Mouse (Mus musculus) skeletal muscle tissue, adult 2 months (tissue): ENCODE measurements around the gene Tspan32.

Source experiments
- DNase-seq: peaks from one replicate; pipeline ENCODE4 v3.0.0-alpha.2; 2012; ENCODE audit warnings: low read depth, low spot score

Tspan32 gene

DNA sequence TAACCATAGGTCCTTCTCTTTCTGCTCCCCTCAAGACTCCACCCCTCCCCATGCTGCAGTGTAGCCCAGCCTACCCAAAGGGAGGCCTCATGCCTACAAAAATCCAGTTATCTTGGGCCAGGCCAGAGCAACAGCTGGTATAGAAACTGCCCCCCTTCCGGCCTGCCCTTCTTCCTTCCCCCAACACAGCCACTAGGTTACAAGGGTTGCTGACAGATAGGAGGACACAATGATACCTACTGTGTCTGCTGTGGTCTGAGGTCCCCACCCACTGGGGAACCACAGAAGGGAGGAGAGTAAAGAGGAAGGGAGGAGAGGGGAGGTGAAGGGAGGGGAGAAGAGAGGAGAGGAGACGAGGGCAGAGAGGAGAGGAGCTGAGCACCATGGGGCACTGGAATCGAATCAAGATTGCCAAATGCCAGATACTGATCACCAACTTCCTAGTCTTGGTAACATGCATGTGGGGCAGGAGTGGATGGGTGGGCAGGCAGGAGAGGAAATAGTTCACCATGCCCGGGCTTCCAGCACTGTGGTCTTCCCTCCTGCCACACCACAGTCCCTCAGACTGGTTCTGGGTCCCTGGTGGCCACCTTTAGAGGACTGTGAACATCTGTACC, at the start of gene Tspan32:
Gene Tspan32, plus strand, starts transcription at position 320 of the 617 bp plus-strand sequence.
- no peak for DNase-seq

DNA sequence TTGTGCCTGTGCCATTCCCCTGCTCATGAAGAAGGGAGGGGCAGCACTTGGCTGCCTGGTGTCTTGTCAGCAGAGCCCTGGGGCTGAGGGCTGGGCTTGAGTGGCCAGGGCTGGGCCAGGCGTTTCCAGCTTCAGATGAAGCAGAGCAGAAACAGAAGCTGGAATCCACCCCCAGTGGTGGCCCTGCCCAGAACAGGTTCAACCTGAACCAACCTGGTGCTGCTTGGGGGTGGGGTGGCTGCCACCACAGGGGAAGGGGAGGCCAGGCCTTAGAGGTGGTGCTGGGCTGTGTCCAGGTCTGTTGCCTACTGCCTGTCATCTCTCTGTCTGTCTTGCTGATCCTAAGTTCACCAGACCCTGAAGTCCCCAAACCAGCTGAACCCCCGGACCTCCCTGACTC, 48.8 kb upstream of the Tspan32 start:
- no peak for DNase-seq

DNA sequence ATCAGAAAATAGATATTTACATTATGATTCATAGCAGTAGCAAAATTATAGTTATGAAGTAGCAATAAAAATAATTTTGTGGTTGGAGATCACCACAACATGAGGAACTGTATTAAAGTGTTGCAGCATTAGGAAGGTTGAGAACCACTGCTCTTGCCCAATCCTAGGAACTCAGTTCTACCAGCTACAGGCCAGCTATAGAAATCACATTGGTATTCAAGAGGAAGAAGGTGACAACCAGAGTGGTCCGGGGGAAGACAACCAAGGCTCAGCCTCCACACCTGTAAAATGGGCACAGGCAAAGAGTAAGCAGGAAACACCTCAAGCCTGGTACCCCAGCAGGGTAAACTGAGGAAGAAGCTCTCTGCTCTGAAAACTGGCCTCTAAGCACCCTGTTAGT, 46.0 kb upstream of the Tspan32 start:
- no peak for DNase-seq

DNA sequence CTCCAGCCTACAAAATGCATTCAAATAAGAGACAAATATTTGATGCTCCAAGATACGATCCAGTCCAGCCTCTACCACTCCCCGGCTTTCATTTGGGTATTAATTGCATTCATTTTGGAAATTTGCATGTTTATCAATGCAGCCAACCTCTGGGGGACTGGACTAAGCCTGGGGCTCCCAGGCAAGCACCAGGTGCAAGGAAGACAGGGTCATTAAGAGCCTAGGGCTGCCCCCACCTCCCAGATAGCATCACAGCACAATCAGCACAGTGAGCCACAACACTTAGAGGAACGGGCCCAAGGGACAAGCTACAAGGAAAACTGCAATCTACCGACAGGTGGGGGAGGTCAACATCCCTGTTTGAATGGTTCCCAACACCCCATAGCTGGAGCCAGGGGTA, 45.1 kb upstream of the Tspan32 start:
- DNase-seq: no peak

DNA sequence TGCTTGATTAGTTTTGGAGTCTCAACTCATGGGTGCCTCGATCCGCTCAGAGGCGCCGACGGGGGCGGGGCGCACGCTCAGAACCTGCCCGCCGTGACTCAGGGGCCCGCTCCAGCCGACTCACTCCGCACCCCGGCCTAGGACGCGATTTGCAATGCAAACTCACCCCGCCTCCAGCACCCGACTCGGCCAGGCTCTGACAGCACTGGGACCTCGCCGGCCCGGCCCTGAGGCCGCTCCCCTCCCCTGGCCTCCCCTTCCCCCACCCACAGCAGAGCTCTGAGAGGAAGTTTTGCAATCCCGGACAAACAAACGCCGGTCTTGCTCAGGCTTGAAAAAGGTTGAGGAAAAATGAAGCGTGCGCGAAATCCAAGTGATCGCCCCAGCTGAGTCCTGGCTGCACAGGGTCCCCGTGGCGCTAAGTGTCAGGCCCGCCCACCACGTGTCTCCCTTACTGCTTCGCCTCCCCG, 37.4 kb upstream of the Tspan32 start:
- no peak for DNase-seq

DNA sequence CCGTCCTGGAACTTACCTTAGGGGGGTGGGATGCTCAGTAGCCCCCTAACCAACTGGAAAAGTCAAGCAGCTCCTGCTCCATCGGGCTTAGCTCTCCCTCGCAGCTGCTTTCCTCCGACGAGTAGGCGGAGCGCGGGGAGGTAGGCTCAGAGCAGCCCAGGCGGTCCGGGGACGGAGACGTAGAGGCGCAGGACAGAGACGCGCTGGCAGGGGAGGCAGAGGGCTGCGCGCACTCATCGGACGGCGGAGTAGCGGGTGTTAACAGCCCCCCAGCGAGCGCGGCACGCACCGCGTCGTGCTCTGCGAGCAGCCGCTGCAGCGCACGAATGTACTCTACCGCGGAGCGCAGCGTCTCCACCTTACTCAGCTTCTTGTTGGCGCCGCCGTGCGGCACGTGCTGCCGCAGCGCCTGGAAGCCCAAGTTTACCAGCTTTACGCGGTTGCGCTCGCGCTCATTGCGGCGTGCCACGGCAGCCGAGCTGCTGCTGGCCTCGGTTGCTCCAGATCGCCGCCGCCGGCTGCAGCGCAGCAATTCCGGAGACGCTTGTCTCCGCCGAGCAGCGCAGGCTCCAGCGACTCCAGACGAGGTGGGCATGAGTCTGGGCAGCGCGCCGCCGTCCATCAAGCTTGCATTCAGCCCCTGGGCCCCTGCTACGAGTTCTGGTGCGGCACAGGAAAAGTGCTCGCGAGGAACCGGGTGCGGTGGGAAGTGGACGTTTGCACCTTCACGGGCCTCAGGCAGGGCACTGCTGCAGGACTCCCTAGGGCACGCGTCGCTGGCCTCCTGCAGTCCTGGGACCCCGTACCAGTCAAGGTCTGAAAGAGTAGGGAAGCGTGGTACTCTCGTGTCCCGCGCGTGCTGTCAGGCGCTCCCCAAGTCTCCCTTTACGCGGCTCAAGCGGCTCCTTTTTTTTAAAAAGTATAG, 36.7 kb upstream of the Tspan32 start:
- DNase-seq: no peak

DNA sequence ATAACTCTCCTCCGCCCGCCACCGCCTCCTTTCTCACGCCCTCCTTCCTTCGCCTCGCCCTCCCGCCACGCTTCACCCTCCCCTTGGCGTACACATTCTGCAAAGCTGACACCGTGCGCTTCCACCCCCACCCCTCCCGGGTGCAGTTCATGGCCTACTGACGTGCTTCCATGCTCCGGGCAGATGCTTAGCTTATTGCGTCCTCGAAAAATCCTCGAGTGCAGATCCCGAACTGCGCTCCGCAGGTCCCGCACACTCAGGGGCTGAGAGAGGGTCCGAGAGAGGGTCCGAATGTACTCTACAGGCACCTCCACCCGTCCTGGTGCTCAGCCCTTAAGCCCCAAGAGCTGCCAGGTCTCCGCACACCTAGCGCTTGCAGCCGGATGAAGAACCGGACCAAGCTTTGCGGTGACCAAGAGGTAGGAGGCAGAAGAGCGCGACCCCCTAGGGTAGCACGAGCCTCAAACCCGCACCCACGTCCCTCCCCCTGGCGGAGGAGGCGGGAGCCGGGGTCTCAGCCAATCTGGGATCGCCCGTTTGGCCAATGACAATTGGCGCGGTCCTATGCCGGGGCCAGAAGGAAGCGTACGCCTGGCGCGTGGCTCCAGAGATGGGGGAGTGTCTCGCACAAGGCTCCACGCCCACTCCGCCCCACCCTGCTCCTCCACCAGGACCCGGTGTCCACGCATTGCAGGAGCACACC, 35.9 kb upstream of the Tspan32 start, which contains the start of gene Ascl2:
Gene Ascl2, minus strand, starts transcription at position 456 of the 703 bp plus-strand sequence.
- no peak for DNase-seq

DNA sequence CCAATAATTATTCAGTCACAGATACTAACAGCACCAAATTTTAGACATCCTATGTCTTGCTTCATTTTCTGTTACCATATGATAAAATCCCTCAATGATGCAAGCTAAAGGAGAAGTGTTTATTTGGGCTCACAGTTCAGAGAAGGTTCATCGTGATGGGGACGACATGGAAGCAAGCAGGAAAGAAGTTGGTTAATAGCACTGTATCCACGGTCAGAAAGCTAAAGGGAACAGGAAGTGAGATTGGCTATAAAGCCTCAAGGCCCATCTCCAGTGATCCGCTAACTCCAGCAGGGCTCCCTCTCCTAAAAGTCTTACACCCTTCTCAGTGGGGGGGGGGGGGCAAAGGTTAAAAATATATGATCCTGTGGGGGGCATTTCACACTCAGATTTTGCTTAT, 22.9 kb upstream of the Tspan32 start:
- no peak for DNase-seq

DNA sequence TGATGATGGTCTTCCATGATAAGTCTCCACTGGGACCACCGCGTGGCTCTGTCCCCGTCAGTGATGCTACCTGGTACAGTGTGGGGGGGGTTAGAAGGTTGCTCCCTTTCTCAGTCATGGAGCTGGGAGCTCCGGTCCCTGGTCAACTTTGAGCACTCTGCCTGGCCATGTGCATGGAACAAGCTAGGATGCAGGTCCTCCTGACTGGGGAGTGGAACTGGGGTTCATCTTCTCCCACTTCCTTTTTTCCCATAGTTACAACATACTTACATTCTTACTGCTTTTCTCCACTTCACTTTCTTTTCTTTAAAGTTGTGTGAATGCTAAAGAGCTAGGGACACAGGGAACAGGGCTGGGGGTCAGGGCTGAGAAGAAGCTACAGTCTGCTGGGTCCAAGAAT, 19.7 kb upstream of the Tspan32 start:
- DNase-seq: no peak

DNA sequence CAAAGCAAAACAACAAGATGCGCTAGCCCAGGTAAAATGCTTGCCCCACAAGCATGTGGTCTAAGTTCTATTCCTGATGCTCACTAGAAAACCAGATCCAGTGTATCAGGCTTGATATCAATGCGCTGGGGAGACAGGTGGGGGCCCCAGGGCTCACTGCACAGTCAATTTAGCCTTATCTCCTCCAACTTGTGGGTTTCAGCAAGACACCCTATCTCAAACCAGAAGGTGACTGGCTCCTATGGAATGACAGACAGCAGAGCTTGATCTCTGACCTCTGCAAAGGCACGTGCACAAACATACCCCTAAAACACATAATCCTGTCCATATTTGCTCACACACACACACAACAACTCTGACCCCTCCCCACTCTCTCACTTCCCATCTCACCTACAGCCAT, 17.1 kb upstream of the Tspan32 start:
- no peak for DNase-seq

DNA sequence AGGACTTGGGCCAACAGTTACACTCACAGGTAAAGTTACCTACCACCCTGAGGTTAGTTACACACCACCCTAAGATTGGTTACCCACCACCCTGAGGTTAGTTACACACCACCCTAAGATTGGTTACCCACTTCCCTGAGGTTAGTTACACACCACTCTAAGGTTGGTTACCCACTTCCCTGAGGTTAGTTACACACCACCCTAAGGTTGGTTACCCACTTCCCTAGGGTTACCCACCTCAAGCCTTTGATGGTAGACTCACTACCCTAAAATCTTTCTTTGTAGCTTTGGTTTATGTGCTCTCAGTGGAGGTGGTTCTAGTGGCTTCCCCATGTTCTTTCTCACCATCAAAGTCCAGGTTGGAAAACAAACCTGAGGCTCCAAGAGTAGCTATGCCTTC, 9.8 kb upstream of the Tspan32 start:
- DNase-seq: no peak

DNA sequence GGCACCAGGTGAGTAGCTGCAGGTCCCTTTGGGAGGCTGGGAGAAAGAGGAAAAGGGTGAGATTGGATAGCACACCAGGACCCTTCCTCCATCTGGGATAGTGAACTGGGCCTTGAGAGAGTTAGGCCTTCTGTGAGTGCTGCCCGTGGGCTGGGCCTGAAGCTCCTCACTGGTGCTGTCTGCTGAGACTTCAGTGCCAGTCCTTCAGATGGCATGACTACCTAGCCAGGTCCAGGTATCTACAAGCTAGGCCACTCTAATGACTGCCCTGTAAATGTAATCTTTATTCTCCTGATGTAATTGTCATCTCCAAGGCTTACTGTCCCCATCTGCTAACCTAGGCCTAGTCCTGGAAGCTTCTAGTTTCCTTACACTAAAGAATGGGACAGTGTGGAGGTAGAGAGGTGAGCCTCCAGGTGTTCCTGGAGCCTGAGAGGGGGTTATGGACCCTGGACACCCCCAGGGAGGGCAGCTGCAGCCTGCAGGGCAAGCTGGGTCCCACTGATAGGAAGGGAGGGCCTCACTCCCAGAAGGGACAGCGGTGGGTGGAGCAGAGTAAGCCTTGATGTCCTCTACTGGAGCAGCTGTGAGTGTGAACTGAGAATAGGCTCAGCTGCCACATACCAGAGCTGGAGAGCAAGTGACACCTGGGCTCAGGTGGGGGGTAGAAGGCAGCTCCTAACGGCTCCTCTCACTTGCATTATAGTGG, 9.1 kb upstream of the Tspan32 start:
- DNase-seq: no peak

DNA sequence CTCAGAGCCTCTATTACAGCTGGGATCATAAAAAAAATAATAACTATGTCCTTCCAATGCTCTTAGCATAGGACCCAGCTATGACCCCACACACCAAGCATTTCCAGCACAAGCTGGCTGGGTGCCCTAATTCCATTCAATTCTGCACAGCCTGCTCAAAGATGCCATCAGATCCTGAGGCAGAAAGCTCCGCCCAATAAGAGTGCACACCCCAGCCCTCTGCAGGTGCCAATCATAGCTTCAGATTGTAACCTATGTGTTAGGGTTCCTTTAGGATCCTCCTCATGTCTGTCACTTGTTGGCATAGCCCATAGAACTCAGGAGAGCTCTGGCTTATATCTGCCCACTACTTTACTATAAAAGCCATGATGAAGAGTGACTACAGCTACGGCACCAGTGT, 7.8 kb upstream of the Tspan32 start:
- no peak for DNase-seq

DNA sequence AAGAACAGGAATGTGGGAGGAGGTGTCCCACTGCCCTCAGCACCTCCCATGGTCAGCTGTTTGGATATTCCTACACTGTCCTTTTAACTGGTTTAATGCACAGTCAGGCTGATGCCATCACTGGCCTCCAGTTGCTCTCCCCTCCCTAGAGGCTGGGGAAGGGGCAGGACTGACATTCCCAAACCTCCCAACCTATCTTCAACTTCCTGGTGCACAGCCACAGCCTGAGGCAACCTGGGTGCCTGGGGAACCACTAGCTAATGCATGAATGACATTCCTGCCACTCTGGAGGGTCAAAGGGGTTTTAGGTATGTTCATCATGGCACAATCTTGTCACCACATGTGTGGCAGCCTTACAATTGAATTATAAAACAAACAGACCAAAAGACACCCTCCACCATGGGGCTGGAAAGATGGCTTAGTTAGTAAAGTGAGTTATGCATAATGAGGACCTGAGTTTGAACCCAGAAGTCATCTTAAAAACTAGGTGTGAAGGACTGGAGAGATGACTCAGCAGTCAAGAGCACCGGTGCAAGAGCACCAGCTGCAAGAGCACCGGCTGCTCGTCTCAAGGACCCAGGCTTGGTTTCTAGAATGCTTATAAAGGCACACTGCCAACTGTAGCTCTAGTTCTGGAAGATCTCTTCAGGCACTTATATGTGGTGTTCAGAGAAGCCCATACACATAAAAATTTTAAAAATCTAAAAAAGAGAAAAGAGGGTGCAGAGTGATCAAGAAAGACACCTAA, 7.3 kb upstream of the Tspan32 start:
- DNase-seq: no peak

DNA sequence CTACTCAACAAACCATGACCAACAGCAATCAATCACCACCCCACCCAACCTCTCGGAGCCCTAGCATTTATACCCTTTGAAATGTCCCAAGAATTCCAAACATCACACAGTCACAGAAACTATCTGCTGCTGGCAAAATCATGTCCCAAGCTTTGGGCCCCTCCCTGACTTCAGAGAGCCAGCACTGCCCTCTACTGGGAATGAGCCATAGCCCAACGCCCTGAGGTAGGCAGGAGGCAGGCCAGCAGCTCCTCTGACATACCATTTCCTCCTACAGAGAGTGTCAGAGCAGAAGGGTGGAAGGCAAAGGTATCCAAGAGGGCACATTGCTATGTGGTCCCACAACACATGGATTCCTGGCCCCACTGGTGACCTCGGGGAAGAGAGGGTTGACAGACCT, 2.2 kb upstream of the Tspan32 start:
- DNase-seq: no peak

DNA sequence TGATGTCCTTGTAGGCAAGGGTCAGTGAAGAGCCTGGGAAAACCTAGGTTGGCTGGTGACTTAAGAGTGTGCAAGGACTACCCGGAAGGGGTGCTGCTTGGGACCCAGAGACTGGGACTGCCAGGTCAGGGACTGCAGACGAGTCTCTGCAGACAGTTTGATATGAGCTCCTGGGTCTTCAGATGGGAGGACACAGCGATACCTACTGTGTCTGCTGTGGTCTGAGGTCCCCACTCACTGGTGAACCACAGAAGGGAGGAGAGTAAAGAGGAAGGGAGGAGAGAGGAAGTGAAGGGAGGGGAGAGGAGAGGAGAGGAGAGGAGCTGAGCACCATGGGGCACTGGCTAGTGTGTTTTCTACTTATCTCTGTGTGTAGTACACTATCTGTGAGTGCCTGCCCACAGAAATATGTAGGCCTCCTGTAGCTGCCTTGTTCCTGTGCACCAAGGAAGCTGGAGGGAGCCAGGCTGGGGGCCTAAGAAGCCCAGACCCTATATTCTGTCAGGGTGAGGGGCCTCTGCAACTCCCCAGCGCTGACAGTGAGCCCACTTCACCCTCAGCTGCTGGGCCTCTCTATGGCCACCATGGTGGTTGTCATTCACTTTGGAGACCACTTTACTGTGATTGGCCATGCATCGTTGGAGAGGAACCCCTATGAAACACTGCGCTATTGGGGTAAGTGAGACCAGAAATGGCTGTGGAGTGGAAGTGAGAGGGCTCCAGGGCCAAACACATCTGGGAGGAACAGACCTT, 674 bp downstream of the Tspan32 start:
- DNase-seq: no peak

DNA sequence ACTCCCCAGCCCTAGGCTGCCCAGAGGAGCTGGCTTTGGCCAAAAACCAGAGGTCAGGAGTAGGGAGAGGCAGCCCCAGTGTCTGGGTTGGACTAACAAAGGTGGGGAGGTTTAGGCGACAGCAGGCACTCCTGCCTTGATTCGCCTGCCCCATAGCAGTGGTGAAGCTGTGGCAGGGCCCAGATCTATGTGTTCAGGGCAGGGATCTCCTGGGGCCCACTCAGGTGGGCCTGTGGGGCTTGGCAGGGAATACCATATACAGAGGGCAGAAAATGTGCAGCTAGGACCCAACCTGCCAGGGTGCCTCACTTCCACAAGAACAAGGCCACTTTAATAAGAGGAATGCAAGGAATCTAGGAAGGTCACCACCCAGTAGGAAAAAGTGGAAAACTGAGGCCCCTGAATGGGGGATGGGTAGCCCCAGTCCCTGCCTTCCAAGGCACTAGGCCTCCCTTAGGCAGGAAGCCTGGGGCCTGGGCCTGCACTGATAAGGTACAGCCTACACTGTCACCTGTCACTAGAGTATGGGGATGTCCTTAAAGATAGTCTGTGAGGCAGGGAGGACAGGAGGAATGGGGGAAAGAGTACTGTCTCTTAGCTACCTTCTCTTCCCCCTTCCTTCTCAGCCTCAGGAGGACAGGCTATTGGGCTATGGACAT, 1.4 kb downstream of the Tspan32 start:
- DNase-seq: no peak

DNA sequence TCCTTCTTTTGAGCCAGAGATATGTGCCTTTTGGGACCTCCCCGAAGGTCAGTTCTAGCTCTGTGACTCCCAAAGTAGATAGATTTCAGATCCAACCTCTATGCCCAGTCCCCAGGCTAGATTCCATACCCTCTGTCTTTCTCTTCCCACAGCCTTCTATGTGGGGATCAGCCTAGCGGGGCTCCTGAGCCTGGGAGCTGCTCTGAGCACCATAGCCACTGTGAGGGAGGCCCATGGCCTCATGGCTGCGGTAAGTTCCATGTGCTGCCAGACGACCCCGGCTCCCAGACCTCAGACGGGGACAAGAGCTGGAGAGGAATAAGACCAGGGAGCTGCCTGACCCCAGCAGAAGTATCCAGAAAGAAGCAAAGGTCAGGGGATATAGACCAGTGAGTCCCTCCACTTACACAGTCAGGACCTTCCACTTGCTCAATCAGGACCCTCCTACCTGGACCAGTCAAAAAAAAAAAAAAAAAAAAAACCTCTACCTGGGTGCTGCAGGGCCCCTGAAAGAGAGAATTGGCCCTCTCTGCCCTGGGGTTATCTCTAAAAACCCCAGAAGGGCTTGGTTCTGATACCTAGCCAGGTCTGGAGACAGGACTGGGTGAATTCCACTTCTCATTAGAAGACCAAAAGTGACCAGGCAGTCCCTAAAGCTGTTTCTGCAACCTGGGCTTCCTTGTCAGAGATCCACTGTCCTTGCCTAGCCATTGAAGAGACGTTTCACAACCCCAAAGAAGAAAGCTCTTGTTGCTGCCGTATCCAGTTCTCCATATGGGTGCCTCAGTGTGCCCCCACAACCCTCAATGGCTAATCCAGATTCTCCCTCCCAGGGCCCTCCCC, 2.1 kb downstream of the Tspan32 start:
- DNase-seq: no peak
